Mouse (Mus musculus) leukemia stem cell, adult 10-12 weeks (primary cell): ENCODE results near the gene Slc9a5. TPM values are rescaled to one million over a fixed set of nuclear protein-coding genes. Genes with fewer than 3 reads are reported as not detected.

Experiments
- polyA plus RNA-seq: library from polyadenylated mRNA; stranded (reverse); fragments of >175 nt; gene quantifications from 2 replicates; pipeline ENCODE4 v1.2.3, GENCODE M21; 2012; ENCODE audit warnings: low replicate concordance

The Slc9a5 gene
- 1.3 and 1.5 TPM in 2 replicates for polyA plus RNA-seq

GRCm38 (mm10) chr8:105348450-105349095, at the start of gene Slc9a5:
TSS of gene Slc9a5 (plus strand) at chr8:105348843.

GRCm38 (mm10) chr8:105305211-105306145, 43.2 kb upstream of the Slc9a5 start, which contains the start of gene Elmo3:
TSS of gene Elmo3 (plus strand) at chr8:105305601.

GRCm38 (mm10) chr8:105326141-105326672, 22.4 kb upstream of the Slc9a5 start, which contains the start of the genes Lrrc29 and Tmem208:
TSS of gene Lrrc29 (minus strand) at chr8:105326278.
TSS of gene Tmem208 (plus strand) at chr8:105326354.

GRCm38 (mm10) chr8:105347428-105348221, 1.0 kb upstream of the Slc9a5 start, which contains the start of gene Fhod1:
TSS of gene Fhod1 (minus strand) at chr8:105347953.

GRCm38 (mm10) chr8:105373032-105373431, 24.4 kb downstream of the Slc9a5 start, which contains the start of gene Plekhg4:
TSS of gene Plekhg4 (plus strand) at chr8:105373274.

GRCm38 (mm10) chr8:105413391-105413790, 64.7 kb downstream of the Slc9a5 start, which contains the start of the genes Kctd19 and Lrrc36:
TSS of gene Kctd19 (minus strand) at chr8:105413502.
TSS of gene Lrrc36 (plus strand) at chr8:105413571.

Other genes with a start within 250 kb of the Slc9a5 start
- not detected in 2 replicates for gene Ces4a, start 217.0 kb upstream of the Slc9a5 start, polyA plus RNA-seq
- gene Cbfb, start 178.2 kb upstream of the Slc9a5 start, polyA plus RNA-seq, result 6.1 and 10.6 TPM in 2 replicates
- 4.3 and 5.7 TPM in 2 replicates for gene D230025D16Rik, start 123.7 kb upstream of the Slc9a5 start, polyA plus RNA-seq
- 9.6 and 20.1 TPM in 2 replicates for gene B3gnt9, start 93.7 kb upstream of the Slc9a5 start, polyA plus RNA-seq
- gene Tradd, start 84.2 kb upstream of the Slc9a5 start, polyA plus RNA-seq, result 23.2 and 23.7 TPM in 2 replicates
- gene Fbxl8, start 84.2 kb upstream of the Slc9a5 start, polyA plus RNA-seq, result 9.4 and 9.9 TPM in 2 replicates
- gene Hsf4, start 79.0 kb upstream of the Slc9a5 start, polyA plus RNA-seq, result 0.42 and 0.66 TPM in 2 replicates
- 0.16 and 0.17 TPM in 2 replicates for gene Nol3, start 72.7 kb upstream of the Slc9a5 start, polyA plus RNA-seq
- gene 4931428F04Rik, start 59.0 kb upstream of the Slc9a5 start, polyA plus RNA-seq, result 0.70 and 1.6 TPM in 2 replicates
- 8.9 and 13.3 TPM in 2 replicates for gene Exoc3l, start 52.7 kb upstream of the Slc9a5 start, polyA plus RNA-seq
- 112 and 208 TPM in 2 replicates for gene E2f4, start 51.2 kb upstream of the Slc9a5 start, polyA plus RNA-seq
- gene Elmo3, start 43.2 kb upstream of the Slc9a5 start, polyA plus RNA-seq, result 1.1 and 2.1 TPM in 2 replicates
- 1.7 and 5.1 TPM in 2 replicates for gene Lrrc29, start 22.6 kb upstream of the Slc9a5 start, polyA plus RNA-seq
- 33.2 and 55.2 TPM in 2 replicates for gene Tmem208, start 22.5 kb upstream of the Slc9a5 start, polyA plus RNA-seq
- 12.1 and 15.3 TPM in 2 replicates for gene Fhod1, start 890 bp upstream of the Slc9a5 start, polyA plus RNA-seq
- not detected in 2 replicates for gene Plekhg4, start 24.4 kb downstream of the Slc9a5 start, polyA plus RNA-seq
- not detected in 2 replicates for gene Kctd19, start 64.7 kb downstream of the Slc9a5 start, polyA plus RNA-seq
- 0.57 and 0.61 TPM in 2 replicates for gene Lrrc36, start 64.7 kb downstream of the Slc9a5 start, polyA plus RNA-seq
- gene Tppp3, start 122.7 kb downstream of the Slc9a5 start, polyA plus RNA-seq, result 2.1 and 3.3 TPM in 2 replicates
- gene Zdhhc1, start 148.1 kb downstream of the Slc9a5 start, polyA plus RNA-seq, result 5.9 and 9.0 TPM in 2 replicates
- not detected in 2 replicates for gene Hsd11b2, start 169.9 kb downstream of the Slc9a5 start, polyA plus RNA-seq
- 11.0 and 23.8 TPM in 2 replicates for gene Atp6v0d1, start 217.2 kb downstream of the Slc9a5 start, polyA plus RNA-seq